Mouse (Mus musculus) hindbrain, postnatal 0 days (tissue): ENCODE measurements around the gene Prc1. TPM values are rescaled to one million over a fixed set of nuclear protein-coding genes. Genes with fewer than 3 reads are reported as not detected.

Experiments
- ATAC-seq: fragments of 200-750 bp; cut with Nextera tagmentation; 2 replicates; pipeline ENCODE4 v1.8.0; 2017; ENCODE audit warnings: mild to moderate bottlenecking, moderate TSS enrichment, moderate library complexity
- DNase-seq: peaks from one replicate; pipeline ENCODE4 v3.0.0-alpha.2; 2015; ENCODE audit warnings: low spot score
- H3K27ac ChIP-seq: fragments of 300-500 bp; sonication (generic); 2 replicates; pipeline ENCODE4 v1.5.1; 2014; ENCODE audit warnings: mild to moderate bottlenecking
- H3K27me3 ChIP-seq: fragments of 300-500 bp; sonication (generic); 2 replicates; pipeline ENCODE4 v1.6.1; 2014; ENCODE audit warnings: low read length, mixed read lengths; ENCODE audit not compliant: insufficient read depth
- H3K36me3 ChIP-seq: fragments of 300-500 bp; sonication (generic); 2 replicates; pipeline ENCODE4 v1.6.1; 2014; ENCODE audit warnings: low read length, mixed read lengths; ENCODE audit not compliant: insufficient read depth
- H3K4me1 ChIP-seq: fragments of 300-500 bp; sonication (generic); 2 replicates; pipeline ENCODE4 v1.6.1; 2014; ENCODE audit warnings: antibody characterized with exemption, low read length, mixed read lengths; ENCODE audit not compliant: insufficient read depth
- H3K4me2 ChIP-seq: fragments of 300-500 bp; sonication (generic); 2 replicates; pipeline ENCODE4 v1.6.1; 2014; ENCODE audit warnings: low read depth, mild to moderate bottlenecking, low read length, moderate library complexity, mixed read lengths
- H3K4me3 ChIP-seq: fragments of 300-500 bp; sonication (generic); 2 replicates; pipeline ENCODE4 v1.5.1; 2014; ENCODE audit warnings: low read length
- H3K9ac ChIP-seq: fragments of 300-500 bp; sonication (generic); replicated peaks from 2 replicates; pipeline ENCODE4 v1.6.1; 2014; ENCODE audit warnings: mild to moderate bottlenecking, low read length, moderate library complexity, mixed read lengths
- H3K9me3 ChIP-seq: fragments of 300-500 bp; sonication (generic); 2 replicates; pipeline ENCODE4 v1.6.1; 2016; ENCODE audit warnings: low read length, mixed read lengths
- CTCF ChIP-seq: IDR thresholded peaks from 2 replicates; pipeline ENCODE4 v1.5.1; 2016; ENCODE audit warnings: antibody characterized with exemption, control low read depth, low read depth
- WGBS: fragments of 180-500 bp; shearing (Covaris S2); extraction: QIAGEN DNeasy Blood & Tissue Kit; methylation state at CpG from one replicate; pipeline ENCODE4 v1.1.7; 2014; 5-methylcytosine and 5-hydroxymethylcytosine counted together
- polyA plus RNA-seq: library from polyadenylated mRNA; unstranded; fragments of >200 nt; fragmentation: Nextera tagmentation; extraction: Ambion mirVana; gene quantifications from 2 replicates; pipeline ENCODE4 v1.2.1, GENCODE M21; 2015
- total RNA-seq: library from RNA; depleted of rRNA; stranded (reverse); fragments of >200 nt; gene quantifications from 2 replicates; pipeline ENCODE4 v1.2.3, GENCODE M21; 2014

The Prc1 gene
- total and polyA plus RNA-seq, 2 experiments from 2014 or later = 24.6 to 32.9 TPM

DNA sequence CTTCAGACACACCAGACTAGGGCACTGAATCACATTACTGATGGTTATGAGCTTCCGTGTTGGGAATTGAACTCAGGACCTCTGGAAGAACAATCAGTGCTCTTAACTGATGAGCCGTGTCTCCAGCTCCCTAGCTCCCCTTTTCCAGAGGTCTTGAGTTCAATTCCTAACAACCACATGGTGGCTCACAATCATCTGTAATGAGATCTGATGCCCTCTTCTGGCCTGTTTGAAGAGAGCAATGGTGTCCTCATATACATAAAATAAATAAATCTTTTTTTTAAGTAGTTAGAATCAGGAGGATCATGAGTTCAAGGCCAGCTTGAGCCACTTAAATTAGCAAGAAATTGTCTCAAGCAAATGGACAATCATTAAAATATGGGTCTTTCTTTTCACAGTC, 38.3 kb upstream of the Prc1 start:
- no peak overlapping the region for H3K9ac ChIP-seq
- peaks cover 28% of the 10 kb centered on the region for H3K27me3 ChIP-seq
- no peak overlapping the region for H3K4me2 ChIP-seq
- DNase-seq (no peak), ATAC-seq (no peak)
- H3K4me1 ChIP-seq = no peaks in the 10 kb centered on the region
- WGBS = 66% methylated on average over 2 of the region's 2 CpGs
- TF ChIP-seq CTCF = 0 out of 2 replicates have a peak, but pooled peaks have one; percentile 13
- H3K4me3 ChIP-seq = no peak overlapping the region
- H3K36me3 ChIP-seq = no peaks in the 10 kb centered on the region
- H3K27ac ChIP-seq = no peak overlapping the region
- H3K9me3 ChIP-seq = no peaks in the 10 kb centered on the region

DNA sequence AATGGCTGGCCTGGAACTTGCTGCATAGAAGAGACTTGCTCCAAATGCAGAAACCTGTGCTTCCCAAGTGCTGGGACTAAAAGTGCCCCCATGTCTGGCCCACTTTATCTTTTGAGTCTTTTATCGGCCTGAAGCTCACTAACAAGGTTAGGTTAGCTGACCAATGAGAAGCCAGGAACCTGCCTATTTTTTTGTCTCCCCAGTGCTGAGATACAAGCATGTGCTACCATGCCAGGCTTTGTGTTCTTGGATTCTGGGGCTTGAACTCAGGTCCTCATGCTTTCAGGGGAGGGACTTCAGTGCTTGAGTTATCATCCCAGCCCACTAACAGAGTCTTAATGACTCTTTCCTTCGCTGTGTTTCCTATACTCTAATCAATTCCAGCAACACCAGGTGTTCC, 36.5 kb upstream of the Prc1 start:
- Histone ChIP-seq H3K4me1 (peaks cover 10% of the 10 kb centered on the region), H3K27me3 (peaks cover 28% of the 10 kb centered on the region), H3K4me3 (no peak overlapping the region), H3K4me2 (no peak overlapping the region), H3K27ac (no peak overlapping the region), H3K9ac (no peak overlapping the region), H3K36me3 (no peaks in the 10 kb centered on the region), H3K9me3 (no peaks in the 10 kb centered on the region)
- no peak for TF ChIP-seq CTCF
- 80% methylated on average over 2 of the region's 2 CpGs for WGBS
- ATAC-seq (no peak), DNase-seq (no peak)

DNA sequence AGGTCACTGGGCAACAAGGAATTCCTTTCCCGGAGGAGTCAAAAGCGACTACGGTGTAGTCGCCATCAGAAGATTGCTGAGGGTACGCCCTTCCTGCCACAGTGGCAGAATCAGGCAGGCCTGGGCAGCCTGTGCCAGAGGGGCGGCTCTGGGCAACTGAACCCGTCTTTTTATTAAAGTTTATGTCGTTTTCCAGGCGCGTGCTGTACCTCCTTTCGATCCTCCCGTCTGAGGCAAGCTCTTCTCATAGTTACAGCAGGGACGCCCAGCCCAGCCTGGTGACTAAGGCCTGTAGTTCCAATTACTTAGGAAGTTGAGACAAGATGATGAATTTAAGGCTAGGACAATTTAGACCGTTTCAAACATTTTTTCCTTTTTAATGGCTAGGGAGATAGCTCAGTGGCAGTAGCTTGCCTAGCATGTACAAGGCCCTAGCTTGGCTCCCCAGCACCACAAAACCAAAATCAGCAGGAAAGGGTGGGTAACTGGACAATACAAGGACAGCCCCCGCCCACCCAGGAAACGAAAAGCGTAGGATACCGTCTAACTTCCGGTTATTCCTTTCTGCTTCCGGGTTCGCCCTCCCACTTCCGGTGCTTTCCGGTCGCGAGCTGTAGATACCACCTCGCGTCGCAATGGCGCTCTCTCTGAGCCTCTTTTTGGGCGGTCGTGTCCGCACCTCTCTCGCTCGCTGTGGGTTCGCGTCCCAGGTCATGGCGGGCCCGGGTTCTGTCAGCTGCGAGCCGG, 33.5 kb upstream of the Prc1 start, which contains the start of gene Ngrn:
Ngrn (plus strand) TSS at position 591 of the 747 bp plus-strand sequence.
- H3K4me2 ChIP-seq = peak within 1 kb of the TSS; percentile 92

DNA sequence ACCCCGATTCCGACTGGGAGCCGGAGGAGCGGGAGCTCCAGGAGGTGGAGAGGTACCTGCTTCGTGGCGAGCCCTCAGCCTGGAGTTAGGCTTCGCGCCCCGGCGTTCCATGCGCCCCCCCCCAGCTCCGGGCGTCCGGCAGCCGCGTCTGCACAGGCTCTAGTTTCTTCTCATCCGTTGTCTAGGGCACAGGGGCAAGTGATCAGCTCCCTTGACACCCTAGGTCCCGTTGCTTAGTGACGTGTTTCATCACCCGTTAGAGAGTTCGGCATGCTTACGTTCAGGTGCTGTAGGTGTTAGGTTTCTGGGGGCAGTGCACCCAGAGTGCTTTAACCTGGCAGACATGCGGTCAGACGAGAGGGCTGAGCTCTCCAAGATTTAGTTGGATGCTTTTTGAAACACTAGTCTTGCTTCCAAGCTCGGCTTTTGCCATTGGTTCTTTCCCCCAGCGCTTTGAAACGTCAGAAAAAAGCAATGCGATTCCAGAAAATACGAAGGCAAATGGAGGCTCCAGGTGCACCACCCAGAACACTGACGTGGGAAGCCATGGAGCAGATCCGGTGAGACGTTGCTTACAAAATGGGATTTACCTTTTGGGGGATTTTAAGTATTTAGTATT, 32.8 kb upstream of the Prc1 start:
- Histone ChIP-seq H3K4me1 (peaks cover 10% of the 10 kb centered on the region), H3K27me3 (peaks cover 21% of the 10 kb centered on the region), H3K9me3 (no peaks in the 10 kb centered on the region), H3K27ac (peak overlapping the region; percentile 88), H3K9ac (peak overlapping the region; percentile 73), H3K4me2 (peak overlapping the region; percentile 92), H3K4me3 (peak overlapping the region; percentile 68), H3K36me3 (peaks cover 21% of the 10 kb centered on the region)
- DNase-seq (peak; percentile 47), ATAC-seq (peak; percentile 72)
- 2% methylated on average over 29 of the region's 32 CpGs for WGBS
- TF ChIP-seq CTCF = no peak

More for the DNA sequence above, 33.5 kb upstream of the Prc1 start, which contains the start of gene Ngrn:
- Histone ChIP-seq H3K9ac (peak within 1 kb of the TSS; percentile 73), H3K4me3 (peak within 1 kb of the TSS; percentile 68), H3K4me1 (peaks cover 10% of the 10 kb centered on the region), H3K27ac (peak within 1 kb of the TSS; percentile 88), H3K27me3 (peaks cover 21% of the 10 kb centered on the region), H3K36me3 (peaks cover 15% of the 10 kb centered on the region), H3K9me3 (no peaks in the 10 kb centered on the region)
- peak; percentile 91 for ATAC-seq
- WGBS = 27% methylated on average over 40 of the region's 40 CpGs
- DNase-seq = peak; percentile 94
- TF ChIP-seq CTCF = peak; percentile 56

DNA sequence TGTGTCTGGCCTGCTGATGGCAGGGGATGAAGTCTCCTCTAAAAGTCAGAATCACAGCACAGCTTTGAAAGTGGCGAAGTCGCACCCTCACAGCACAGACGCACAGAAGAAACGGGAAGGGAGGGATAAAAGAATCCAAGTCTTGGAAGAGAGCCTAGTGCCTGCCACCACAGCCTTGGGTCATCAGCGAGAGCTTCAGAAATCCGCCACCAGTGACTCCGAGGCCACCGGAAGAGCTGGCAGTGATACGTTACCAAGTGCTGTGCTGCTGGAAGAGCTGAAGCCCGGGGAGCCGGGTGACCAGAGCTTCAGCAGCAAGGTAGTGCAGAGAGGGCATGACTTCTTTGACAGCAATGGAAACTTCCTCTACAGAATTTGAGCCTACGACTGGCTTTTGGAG, 29.6 kb upstream of the Prc1 start:
- Histone ChIP-seq H3K4me1 (peaks cover 10% of the 10 kb centered on the region), H3K36me3 (peaks cover 27% of the 10 kb centered on the region), H3K4me3 (no peak overlapping the region), H3K27ac (no peak overlapping the region), H3K9me3 (no peaks in the 10 kb centered on the region), H3K4me2 (no peak overlapping the region), H3K27me3 (0 out of 2 replicates have a peak, but pooled peaks cover 3% of the 10 kb centered on the region), H3K9ac (no peak overlapping the region)
- no peak for ATAC-seq
- TF ChIP-seq CTCF = no peak
- WGBS = 89% methylated on average over 12 of the region's 12 CpGs
- no peak for DNase-seq

DNA sequence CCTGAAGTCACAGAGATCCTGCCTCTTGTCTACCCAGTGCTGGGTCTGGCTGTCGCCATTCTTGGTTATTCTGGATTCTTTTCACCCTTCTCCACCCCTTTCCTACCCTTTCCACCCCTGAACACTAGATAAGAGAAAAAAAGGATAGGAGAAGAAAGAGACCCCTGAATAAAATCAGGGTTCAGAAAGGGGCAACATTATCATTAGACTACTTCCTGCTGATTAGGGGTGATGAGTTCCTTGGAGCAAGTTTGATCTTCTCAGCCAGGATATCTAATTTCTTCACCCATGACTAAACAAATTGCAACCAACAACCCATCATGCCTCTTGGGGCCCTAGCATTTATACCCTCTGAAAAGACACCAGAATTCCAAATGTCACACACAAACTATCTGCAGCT, 26.5 kb upstream of the Prc1 start:
- DNase-seq (no peak), ATAC-seq (no peak)
- no peak for TF ChIP-seq CTCF
- Histone ChIP-seq H3K27me3 (no peaks in the 10 kb centered on the region), H3K27ac (no peak overlapping the region), H3K36me3 (peaks cover 29% of the 10 kb centered on the region), H3K9me3 (no peaks in the 10 kb centered on the region), H3K4me1 (peaks cover 13% of the 10 kb centered on the region), H3K9ac (no peak overlapping the region), H3K4me3 (no peak overlapping the region), H3K4me2 (no peak overlapping the region)
- WGBS = 77% methylated on average over 1 of the region's 1 CpGs
